Mouse (Mus musculus) left cerebral cortex, postnatal 25 days (tissue): Measurements from ENCODE around the gene Gpsm1. TPM values are rescaled to one million over a fixed set of nuclear protein-coding genes. Genes with fewer than 3 reads are reported as not detected.
"Not testable (repeated sequence)": the region's sequence is repeated elsewhere in the genome, so short reads cannot be mapped to it uniquely, and the experiment has no call there.

ENCODE experiments used
- DNase-seq, 2 experiments: peaks; one replicate each; pipeline ENCODE4 v3.0.0; 2022; ENCODE audit warnings: low spot score in 2 of 2, mixed read lengths in 1 of 2
- intact Hi-C: fragments of 180-260 bp; cut with DNase I; formaldehyde crosslinking; loops from one replicate; pipeline ENCODE4 v1.15.1; 2025
- total RNA-seq, 2 experiments: library from RNA; stranded (reverse); gene quantifications; 2 replicates each; pipeline ENCODE4 v1.2.3; 2021

Gene Gpsm1
- total RNA-seq, 2 experiments from 2014 or later = 48.7 to 51.4 TPM

- DNase-seq = no peak
- intact Hi-C loops = no loop called here
These were observed 42.2 kb downstream of the Gpsm1 start for GRCm38 (mm10) chr2:26357484-26357883.

- intact Hi-C loops = no loop called here
- no peak for DNase-seq
These were observed 43.5 kb downstream of the Gpsm1 start for GRCm38 (mm10) chr2:26358667-26359320.

- intact Hi-C loops = no loop called here
- no peak for DNase-seq
These were observed 44.7 kb downstream of the Gpsm1 start for GRCm38 (mm10) chr2:26359983-26360382.

- intact Hi-C loops = no loop called here
- no peak for DNase-seq
These were observed 45.5 kb downstream of the Gpsm1 start, which contains the start of gene Card9 for GRCm38 (mm10) chr2:26360772-26361171. Gene Card9, minus strand, starts transcription at chr2:26360918.

- intact Hi-C loops = no loop called here
These were observed 47.7 kb downstream of the Gpsm1 start for GRCm38 (mm10) chr2:26362991-26363390.

GRCm38 (mm10) chr2:26363481-26363880 lies 48.2 kb downstream of the Gpsm1 start:
- DNase-seq = no peak
- intact Hi-C loops = no loop called here

More at GRCm38 (mm10) chr2:26362991-26363390, 47.7 kb downstream of the Gpsm1 start:
- no peak for DNase-seq

GRCm38 (mm10) chr2:26364738-26365465 lies 49.6 kb downstream of the Gpsm1 start:
- DNase-seq = peak in 1 of 2 experiments; percentile 31
- intact Hi-C loops = no loop called here

GRCm38 (mm10) chr2:26367911-26368310 lies 52.6 kb downstream of the Gpsm1 start:
- intact Hi-C loops = no loop called here
- DNase-seq = no peak

GRCm38 (mm10) chr2:26368572-26368971 lies 53.3 kb downstream of the Gpsm1 start:
- no peak for DNase-seq
- intact Hi-C loops = no loop called here

GRCm38 (mm10) chr2:26372396-26372795 lies 57.1 kb downstream of the Gpsm1 start:
- DNase-seq = no peak
- intact Hi-C loops = no loop called here

GRCm38 (mm10) chr2:26380131-26380771 lies 64.9 kb downstream of the Gpsm1 start, which contains the start of gene Snapc4:
Gene Snapc4, minus strand, starts transcription at chr2:26380653.
- peak; percentile 80 to 90 for DNase-seq
- intact Hi-C loops = no loop called here

GRCm38 (mm10) chr2:26380871-26381270 lies 65.6 kb downstream of the Gpsm1 start:
- DNase-seq, intact Hi-C loops: not testable (repeated sequence)

GRCm38 (mm10) chr2:26387713-26388112 lies 72.4 kb downstream of the Gpsm1 start:
- intact Hi-C loops = no loop called here
- no peak for DNase-seq

- DNase-seq = peak in 1 of 2 experiments; percentile 15
- intact Hi-C loops = no loop called here
These were observed 73.4 kb downstream of the Gpsm1 start for GRCm38 (mm10) chr2:26388682-26389153.

GRCm38 (mm10) chr2:26389154-26389690 lies 73.9 kb downstream of the Gpsm1 start, which contains the start of the genes Entr1 and Pmpca:
Gene Entr1, minus strand, starts transcription at chr2:26389316.
Gene Pmpca, plus strand, starts transcription at chr2:26389339.
- peak; percentile 85 to 88 for DNase-seq
- intact Hi-C loops = no loop called here

GRCm38 (mm10) chr2:26390954-26391353 lies 75.6 kb downstream of the Gpsm1 start:
- intact Hi-C loops = no loop called here

GRCm38 (mm10) chr2:26391617-26392016 lies 76.3 kb downstream of the Gpsm1 start:
- intact Hi-C loops = no loop called here
- DNase-seq = no peak

More at GRCm38 (mm10) chr2:26390954-26391353, 75.6 kb downstream of the Gpsm1 start:
- no peak for DNase-seq
